Mouse (Mus musculus) brain, embryonic 14.5 days (tissue): ENCODE measurements at regions not wholly inside any gene's neighbourhood (a gene's known extent, or its start where the extent isn't known, plus 50 kb on each side); places are given as distances from the start of the nearest gene placed in this dataset.
A peak's percentile ranks its signal among the peaks of the same experiment; 100 is the strongest.

Experiments used
- DNase-seq: peaks from one replicate; pipeline ENCODE4 v3.0.0-alpha.2; 2011; ENCODE audit warnings: low read depth
- CTCF ChIP-seq: fragments of 200-500 bp; IDR thresholded peaks from 2 replicates; pipeline ENCODE4 v1.5.1; 2012; ENCODE audit warnings: inconsistent platforms, mild to moderate bottlenecking, moderate library complexity, borderline replicate concordance; ENCODE audit not compliant: insufficient read depth, insufficient read length; ENCODE audit errors: extremely low read depth
- POLR2A ChIP-seq: fragments of 200-500 bp; IDR thresholded peaks from 2 replicates; pipeline ENCODE4 v1.6.1; 2012; ENCODE audit warnings: mild to moderate bottlenecking, inconsistent platforms, borderline replicate concordance; ENCODE audit not compliant: poor library complexity, insufficient read depth, insufficient read length, severe bottlenecking; ENCODE audit errors: extremely low read depth

DNA sequence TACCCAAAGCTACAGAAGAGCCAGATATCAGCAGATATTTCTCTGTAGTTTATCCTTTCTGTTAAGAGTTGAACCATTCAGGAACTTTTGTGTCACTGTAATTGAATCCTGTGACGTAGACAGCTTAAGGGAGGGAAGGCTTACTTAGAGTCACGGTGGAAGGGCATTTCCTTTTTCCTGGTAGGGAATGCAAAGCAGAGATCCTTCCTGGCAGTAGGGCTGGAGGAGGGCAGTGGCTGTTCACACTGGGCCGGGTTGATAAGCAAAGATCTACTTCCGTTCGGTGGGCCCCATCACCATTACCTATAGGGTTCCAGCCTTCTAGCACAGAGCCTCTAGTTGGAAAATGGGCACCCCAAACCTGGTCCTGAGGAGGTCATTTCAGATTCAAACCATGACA lies 710.7 kb upstream of the Car8 start:
- no peak for DNase-seq
- TF ChIP-seq CTCF, result no peak
- no peak for TF ChIP-seq POLR2A

DNA sequence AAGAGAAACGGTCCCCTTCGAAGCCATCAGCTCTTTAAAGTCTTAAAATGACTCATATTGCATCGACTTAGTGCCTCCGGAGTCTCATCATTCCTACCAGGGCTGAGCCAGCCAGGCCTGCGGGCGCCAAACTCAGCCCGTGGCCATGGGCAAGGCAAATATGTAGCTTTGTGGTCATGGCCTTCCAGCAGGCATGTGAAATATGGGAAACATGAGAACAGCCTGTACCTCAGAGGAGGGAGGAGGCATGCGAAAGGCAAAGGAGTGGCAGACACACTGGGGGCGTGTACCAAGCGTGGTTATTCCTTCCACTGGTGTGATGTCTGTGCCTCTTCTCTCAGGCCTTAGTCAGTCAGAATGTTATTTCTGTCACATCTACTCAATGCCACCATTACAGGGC lies 706.3 kb upstream of the Car8 start:
- TF ChIP-seq POLR2A (no peak), CTCF (no peak)
- no peak for DNase-seq

DNA sequence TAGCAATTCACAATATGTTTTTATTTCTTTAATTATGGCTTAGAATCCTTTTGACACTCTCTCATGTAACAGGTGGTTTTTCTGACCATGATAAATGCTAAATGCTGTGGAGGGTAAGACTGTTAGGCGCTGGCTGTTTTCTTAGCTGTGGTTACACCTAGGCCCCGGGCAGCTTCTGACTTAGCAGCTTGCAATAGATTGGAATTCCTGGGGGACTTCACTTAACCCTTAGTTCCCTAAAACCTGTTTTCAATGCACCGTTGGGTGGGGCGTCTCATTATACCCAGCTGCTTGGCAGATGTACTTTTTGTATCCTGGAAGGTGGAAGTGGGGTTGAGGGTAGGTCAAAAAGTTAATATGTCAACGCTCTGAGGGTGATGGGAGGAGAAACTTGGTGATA lies 704.2 kb upstream of the Car8 start:
- TF ChIP-seq CTCF, result no peak
- TF ChIP-seq POLR2A, result no peak
- DNase-seq, result no peak

- TF ChIP-seq POLR2A (no peak), CTCF (no peak)
- DNase-seq, result no peak
Measured at GRCm38 (mm10) chr4:8938948-8939411, 700.1 kb upstream of the Car8 start.

GRCm38 (mm10) chr4:8935899-8936298 lies 697.1 kb upstream of the Car8 start:
- DNase-seq, result no peak
- no peak for TF ChIP-seq CTCF
- no peak for TF ChIP-seq POLR2A

- no peak for DNase-seq
- no peak for TF ChIP-seq POLR2A
- no peak for TF ChIP-seq CTCF
Measured at GRCm38 (mm10) chr4:8934541-8934940, 695.7 kb upstream of the Car8 start.

- TF ChIP-seq CTCF (no peak), POLR2A (no peak)
- DNase-seq, result peak; percentile 71
Measured at GRCm38 (mm10) chr4:8929346-8929745, 690.5 kb upstream of the Car8 start.

DNA sequence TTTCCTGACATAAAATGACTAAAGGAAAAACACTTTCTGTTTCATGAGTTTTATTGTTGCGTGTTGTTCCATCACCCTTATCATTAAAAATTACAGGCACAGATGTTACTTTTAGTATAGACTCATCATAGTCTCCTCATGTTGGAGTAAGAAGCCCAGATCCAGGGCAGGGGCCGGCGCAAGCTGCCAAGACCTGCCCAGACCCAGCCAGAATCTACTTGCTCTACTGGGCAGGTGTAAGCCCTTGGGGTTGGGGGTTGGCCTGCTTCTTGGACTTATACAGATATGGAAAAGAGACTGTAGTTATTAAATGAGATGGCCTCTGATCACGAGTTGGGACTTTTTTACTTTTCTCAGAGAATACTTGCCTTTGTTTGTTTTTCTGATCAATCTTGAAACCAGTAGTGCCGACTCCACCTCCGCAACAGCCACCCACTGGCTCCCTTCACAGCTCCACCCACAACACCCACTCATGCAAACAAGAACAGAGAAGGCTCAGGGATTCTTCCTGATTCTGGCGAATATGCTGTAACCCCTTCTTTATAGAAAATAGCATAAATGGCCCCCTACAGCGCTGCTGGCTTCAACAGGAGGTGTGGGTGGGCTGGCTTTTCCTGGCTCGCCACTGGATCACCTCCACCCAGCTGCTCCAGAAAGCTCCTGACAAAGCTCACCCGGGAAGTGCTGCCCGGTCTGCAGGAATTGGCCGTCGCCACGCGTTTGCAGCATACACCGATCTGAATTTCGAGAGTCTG lies 689.9 kb upstream of the Car8 start:
- no peak for DNase-seq
- TF ChIP-seq CTCF (no peak), POLR2A (no peak)

DNA sequence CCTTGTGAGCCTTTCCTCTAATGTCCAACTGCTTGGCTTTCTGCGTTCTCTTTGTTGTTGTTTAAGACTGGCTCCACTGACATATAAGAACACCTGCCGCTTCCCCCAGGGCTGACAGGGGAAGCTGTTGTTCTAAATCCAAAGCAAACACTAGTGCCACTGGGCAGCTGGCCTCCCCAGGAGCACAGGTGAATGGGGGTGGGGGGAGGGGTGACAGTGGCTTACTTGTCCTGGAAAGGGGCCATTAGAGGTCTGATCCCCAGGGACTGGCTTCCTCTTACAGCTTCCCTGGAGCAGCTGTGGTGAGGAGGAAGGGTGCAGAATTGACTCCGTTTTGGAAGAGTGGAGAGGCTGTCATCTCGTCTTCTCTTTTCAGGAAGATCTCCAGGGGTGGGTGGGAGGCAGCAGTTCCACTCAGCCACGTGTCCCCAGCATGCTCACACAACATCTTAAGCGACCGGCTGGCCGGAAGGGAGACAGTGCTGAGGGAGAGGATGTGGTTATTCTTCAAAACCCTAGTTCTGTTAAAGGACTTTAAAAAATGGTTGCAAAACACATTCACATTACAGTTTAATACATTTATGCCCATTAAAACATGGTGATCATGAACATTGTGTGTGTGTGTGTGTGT lies 688.5 kb upstream of the Car8 start:
- TF ChIP-seq CTCF, result no peak
- no peak for TF ChIP-seq POLR2A
- no peak for DNase-seq

DNA sequence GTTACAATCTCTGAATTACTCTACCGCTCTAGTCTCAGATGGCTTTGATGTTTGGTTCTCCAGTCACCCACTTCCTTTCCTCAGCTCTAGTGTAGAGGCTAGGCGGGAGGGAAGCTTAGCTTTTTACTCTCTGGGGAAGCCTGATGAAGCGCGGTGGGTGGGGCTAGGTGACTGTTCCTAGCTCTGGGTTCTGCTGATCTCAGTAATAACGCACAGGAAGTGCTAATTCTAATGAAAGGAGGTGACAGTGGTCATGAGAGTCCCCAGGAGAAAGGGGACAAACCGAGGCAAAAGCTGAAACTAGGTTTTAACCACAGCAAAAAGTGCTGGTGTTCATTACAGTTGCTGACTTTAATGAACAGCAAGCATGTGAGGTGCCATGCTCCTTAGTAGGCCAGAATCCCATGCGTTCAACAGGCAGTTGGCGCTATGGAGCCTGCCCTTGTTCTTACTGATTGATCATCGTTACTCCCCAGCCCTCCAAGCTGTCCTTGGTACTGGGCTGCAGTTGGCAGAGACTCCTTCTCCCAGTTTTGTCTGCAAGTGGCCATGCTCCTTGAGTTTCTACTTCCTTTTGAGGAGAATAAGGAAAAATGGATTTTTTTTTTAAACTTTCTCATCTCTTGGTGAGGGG lies 687.9 kb upstream of the Car8 start:
- TF ChIP-seq CTCF, result no peak
- no peak for DNase-seq

- DNase-seq, result peak; percentile 74
Measured at GRCm38 (mm10) chr4:8922695-8923363, 684.0 kb upstream of the Car8 start.

More at GRCm38 (mm10) chr4:8922695-8923363, 684.0 kb upstream of the Car8 start:
- TF ChIP-seq POLR2A, result no peak
- no peak for TF ChIP-seq CTCF
